Mouse (Mus musculus) CH12.LX (cell line): ENCODE data around the gene Cyp2d11.

Experiments used
- GABPA ChIP-seq: IDR thresholded peaks from 2 replicates; pipeline ENCODE4 v1.6.1; 2012; ENCODE audit warnings: low read depth, low read length, improper control_type of control experiment, inconsistent platforms; ENCODE audit not compliant: insufficient replicate concordance
- MAFK ChIP-seq: IDR thresholded peaks from 2 replicates; pipeline ENCODE4 v1.6.1; 2011; ENCODE audit warnings: low read length, improper control_type of control experiment; ENCODE audit not compliant: insufficient replicate concordance

DNA sequence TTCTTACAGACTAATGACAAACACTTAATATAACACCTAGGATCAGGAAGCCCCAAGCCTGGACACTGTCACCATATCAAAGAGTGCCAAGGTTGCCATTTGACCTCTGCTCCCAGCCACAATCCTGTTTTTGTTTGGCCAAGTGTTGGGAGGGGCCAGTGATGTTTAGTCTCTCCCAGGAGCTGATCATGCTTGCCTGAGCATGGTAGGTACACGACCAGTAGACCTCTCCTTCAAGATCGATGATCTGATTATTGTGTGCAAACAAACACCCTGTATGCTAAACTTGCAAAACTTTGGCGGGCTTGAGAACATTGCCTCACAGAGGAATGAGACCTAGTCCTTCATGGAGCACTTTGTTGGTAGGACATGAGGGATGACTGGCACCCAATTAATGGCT lies 29.6 kb upstream of the Cyp2d11 start:
- TF ChIP-seq GABPA (no peak), MAFK (no peak)
